ENCODE assay signal across 8 mouse cellular contexts in the genomic region with DNA sequence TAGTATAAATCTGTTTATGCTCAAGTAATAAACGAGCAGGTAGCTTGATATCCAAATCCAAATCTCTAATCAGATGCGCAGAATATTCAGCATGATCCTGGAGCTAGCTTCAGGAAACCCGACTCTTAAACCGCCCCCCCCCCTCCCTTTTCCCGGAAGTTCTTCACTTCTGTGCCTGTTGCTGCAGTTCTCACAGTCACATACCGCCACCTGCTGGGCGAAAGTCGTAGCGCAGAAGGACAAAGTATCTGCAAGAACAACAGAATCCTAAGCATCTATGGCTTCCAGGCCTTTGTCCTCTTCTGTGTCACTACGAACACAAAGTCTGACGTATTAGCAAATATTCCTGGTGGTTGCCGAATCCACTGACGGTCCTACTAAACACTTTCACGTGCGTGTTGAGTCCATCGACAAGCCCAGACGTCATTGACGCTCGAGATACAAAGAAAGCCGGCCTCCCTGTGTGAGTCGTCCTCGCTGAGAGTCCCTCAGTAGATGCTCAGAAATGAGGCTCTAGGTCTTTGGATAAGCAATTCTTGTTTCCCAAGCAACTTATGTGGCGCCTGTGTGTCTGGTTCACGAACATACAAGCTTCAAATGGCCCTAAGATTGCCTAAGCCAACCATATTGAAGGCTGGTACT. TPM values are rescaled to one million over a fixed set of nuclear protein-coding genes. Genes with fewer than 3 reads are reported as not detected.
DNase-seq lines count a peak whose midpoint lies in the region; ATAC-seq and TF ChIP-seq lines count a peak whose summit lies in the region.

No protein-coding gene starts in this region.

- intact Hi-C loops in gastrocnemius, adult 2 months (cut with DNase I): loop anchor here (2.0 to 5.0 kb wide), 2 partner anchors 34 to 293 kb away; no protein-coding TSS in a partner anchor
- intact Hi-C loops in left cerebral cortex, postnatal 4 days (cut with DNase I): loop anchor here (5.0 to 10.0 kb wide), 2 partner anchors 313 to 430 kb away; no protein-coding TSS in a partner anchor

- no peaks in the 10 kb centered on the region for H3K27me3 ChIP-seq in intestine, embryonic 14.5 days (replicated peaks; ENCODE audit: control insufficient read depth, insufficient read depth, low read length)
- no peaks in the 10 kb centered on the region for H3K27me3 ChIP-seq in intestine, embryonic 15.5 days (replicated peaks)

- H3K36me3 ChIP-seq in intestine, embryonic 14.5 days (ENCODE audit: control insufficient read depth, insufficient read depth, low read length): no peaks in the 10 kb centered on the region
- no peaks in the 10 kb centered on the region for H3K36me3 ChIP-seq in intestine, embryonic 15.5 days

- WGBS in intestine, embryonic 14.5 days: 37% methylated on average over 24 of the region's 24 CpGs
- whole genome bisulfite sequencing in intestine, embryonic 15.5 days: 38% methylated on average over 24 of the region's 24 CpGs

- peak; percentile 99 for DNase-seq in intestine, embryonic 14.5 days (ENCODE audit: low spot score)
- peak; percentile 89 to 91 for DNase-seq in cerebellum, postnatal 4 days (ENCODE audit: low spot score in 2 of 2)
- peak; percentile 88 for DNase-seq in gastrocnemius, adult 2 months
- peak; percentile 93 for DNase-seq in induced T-regulatory cell, adult 2 months (ENCODE audit: low read depth)
- DNase-seq in left cerebral cortex, postnatal 4 days: peak; percentile 84
- DNase-seq in spleen, postnatal 14 days (ENCODE audit: low spot score in 2 of 2): peak; percentile 39 to 67

- no peaks in the 10 kb centered on the region for H3K4me1 ChIP-seq in intestine, embryonic 14.5 days (replicated peaks; ENCODE audit: control insufficient read depth, insufficient read depth, low read length)
- peaks cover 6% of the 10 kb centered on the region; the same call in 1 of the 2 replicates for H3K4me1 ChIP-seq in intestine, embryonic 15.5 days (replicated peaks)

- no peaks in the 10 kb centered on the region for H3K9me3 ChIP-seq in intestine, embryonic 14.5 days (ENCODE audit: control insufficient read depth, low read length)
- no peaks in the 10 kb centered on the region for H3K9me3 ChIP-seq in intestine, embryonic 15.5 days

- H3K9ac ChIP-seq in intestine, embryonic 14.5 days (ENCODE audit: low read length): no peak overlapping the region
- H3K9ac ChIP-seq in intestine, embryonic 15.5 days: no peak overlapping the region

- H3K4me2 ChIP-seq in intestine, embryonic 14.5 days (ENCODE audit: low read length): peak overlapping the region; percentile 20; the same call in 1 of the 2 replicates
- no peak overlapping the region; the same call in 1 of the 2 replicates for H3K4me2 ChIP-seq in intestine, embryonic 15.5 days (replicated peaks)

- no peak for ATAC-seq in intestine, embryonic 14.5 days (replicated peaks; ENCODE audit: low FRiP score, low TSS enrichment, low read depth)
- no peak for ATAC-seq in intestine, embryonic 15.5 days
- peak; percentile 67 for ATAC-seq in monocyte, adult 5-6 weeks (replicated peaks; ENCODE audit: insufficient number of reproducible peaks, low FRiP score, low TSS enrichment, poor library complexity, severe bottlenecking)

- no peak overlapping the region for H3K27ac ChIP-seq in intestine, embryonic 14.5 days (ENCODE audit: low read depth)
- no peak overlapping the region for H3K27ac ChIP-seq in intestine, embryonic 15.5 days
- H3K27ac ChIP-seq in gastrocnemius, adult 2 months: no peak overlapping the region

- H3K4me3 ChIP-seq in intestine, embryonic 14.5 days (ENCODE audit: low read depth, low read length): no peak overlapping the region
- no peak overlapping the region for H3K4me3 ChIP-seq in intestine, embryonic 15.5 days (replicated peaks)
- peak overlapping the region; percentile 33; the same call in 1 of the 2 replicates for H3K4me3 ChIP-seq in gastrocnemius, adult 2 months

- peak; percentile 73 for TF ChIP-seq CTCF in gastrocnemius, adult 2 months (IDR thresholded peaks at IDR 0.05)

RNA-seq across cellular contexts. Expression of a gene that starts 29.9 kb away (rescaled TPM):
- 11.5 and 14.7 TPM in 2 replicates for polyA plus RNA-seq in intestine, embryonic 14.5 days (2014; fragmentation: Nextera tagmentation; extraction: Ambion mirVana)
- polyA plus RNA-seq in intestine, embryonic 15.5 days (2015; fragmentation: Nextera tagmentation; extraction: Ambion mirVana): 9.3 and 10.1 TPM in 2 replicates
- 10 to 100 TPM; 14.6 to 65.9 TPM for total RNA-seq in gastrocnemius, adult 2 months (2021)
- total RNA-seq in left cerebral cortex, postnatal 4 days (2021): 10 to 100 TPM; 26.6 to 28.2 TPM
- not detected in 3 replicates for total RNA-seq in monocyte, adult 5-6 weeks (2017)

Comparison
In these comparisons a context has a peak if more than half of its experiments do, and no peak if none do; other contexts are left out.
1. RNA of a gene that starts 29.9 kb away (total RNA-seq): 14.6 to 65.9 TPM in gastrocnemius, adult 2 months and 26.6 to 28.2 TPM in left cerebral cortex, postnatal 4 days; not detected in monocyte, adult 5-6 weeks; every median in the first group is over 10 times any median in the second.
2. Peak in every context shown above with its lines, with median percentiles within 50 percentile points of each other: DNase-seq.